Mouse (Mus musculus) urinary bladder, postnatal 10 days (tissue): ENCODE results near the gene Tuba1b.
A peak's percentile ranks its signal among the peaks of the same experiment; 100 is the strongest.
"Not testable (repeated sequence)": the region's sequence is repeated elsewhere in the genome, so short reads cannot be mapped to it uniquely, and the experiment has no call there.

Source experiments
- DNase-seq: peaks from one replicate; pipeline ENCODE4 v3.0.0; 2022; ENCODE audit warnings: low spot score

Tuba1b gene

GRCm38 (mm10) chr15:98924682-98925081, 9.7 kb downstream of the Tuba1b start:
- no peak for DNase-seq

DNA sequence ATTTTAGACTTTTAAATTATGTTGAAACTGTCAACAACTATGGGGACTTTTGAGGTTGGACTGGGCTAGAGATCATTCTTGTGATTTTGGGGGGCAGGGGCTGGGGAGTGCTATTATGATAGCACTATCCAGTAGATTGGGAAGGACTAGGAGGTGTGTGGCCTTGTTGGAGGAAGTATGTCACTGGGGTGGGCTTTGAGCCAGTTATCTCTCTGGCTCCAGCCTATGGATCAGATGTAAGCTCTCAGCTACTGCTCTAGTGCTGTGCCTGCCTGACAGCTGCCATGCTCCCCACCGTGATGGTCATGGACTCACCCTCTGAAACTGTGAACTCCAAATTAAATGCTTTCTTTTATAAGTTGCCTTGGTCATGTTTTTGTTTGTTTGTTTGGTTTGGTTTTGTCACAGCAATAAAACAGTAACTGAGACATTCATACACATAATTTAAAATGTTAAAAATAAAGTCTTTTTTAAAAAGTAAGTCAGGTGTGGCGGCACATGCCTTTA, 11.3 kb downstream of the Tuba1b start:
- DNase-seq: no peak

GRCm38 (mm10) chr15:98922581-98922980, 11.8 kb downstream of the Tuba1b start:
- DNase-seq: no peak

- DNase-seq: no peak
Observed at GRCm38 (mm10) chr15:98921510-98921909, 12.9 kb downstream of the Tuba1b start.

- not testable (repeated sequence) for DNase-seq
Observed at GRCm38 (mm10) chr15:98918499-98918895, 15.9 kb downstream of the Tuba1b start.

DNA sequence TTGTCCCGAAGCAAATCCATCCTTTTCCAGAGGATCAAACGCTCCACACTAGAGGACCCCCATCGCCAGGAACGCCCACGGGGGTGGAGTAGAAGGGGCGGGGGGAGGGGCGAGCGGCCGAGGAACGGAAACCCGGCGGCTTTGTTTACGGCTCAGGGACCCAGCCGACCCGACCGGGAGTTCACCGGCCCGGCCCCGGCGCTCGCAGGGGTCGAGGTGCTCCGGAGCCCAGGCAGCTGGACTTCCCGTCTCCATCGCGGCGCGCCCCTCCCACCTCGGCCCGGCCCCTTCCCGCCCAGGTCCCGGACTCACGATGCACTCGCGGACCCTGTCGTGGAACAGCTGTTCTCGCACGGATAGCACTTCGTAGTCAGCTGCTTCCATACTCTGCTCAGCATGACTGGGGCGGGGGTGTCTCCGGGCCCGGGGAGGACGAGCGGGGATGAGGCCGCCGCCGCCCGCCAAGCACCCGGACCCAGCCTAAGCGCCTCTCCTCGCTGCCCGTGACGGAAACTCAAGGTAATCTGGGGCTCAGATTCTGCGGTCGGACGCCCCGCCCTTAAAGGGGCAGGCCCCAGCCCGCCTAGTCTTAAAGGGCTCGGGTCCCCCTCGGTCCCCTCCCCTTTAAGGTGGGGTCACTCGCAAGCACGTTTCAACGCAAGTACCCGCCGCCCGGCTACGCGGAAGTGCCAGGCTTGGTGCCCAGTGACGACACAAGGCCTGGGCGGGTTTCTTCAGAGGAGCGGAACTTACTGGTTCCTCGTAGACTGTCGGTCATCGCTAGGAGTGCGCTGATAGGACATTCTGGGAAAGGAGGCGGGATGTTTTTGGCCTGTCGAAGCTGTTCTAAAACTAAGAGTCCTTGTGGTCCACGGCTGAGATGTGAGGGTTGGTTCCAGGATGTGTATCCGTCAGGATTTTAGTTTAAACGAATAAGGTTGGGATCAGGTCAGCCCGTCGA, 16.5 kb downstream of the Tuba1b start, which contains the start of gene Lmbr1l:
Gene Lmbr1l (minus strand): TSS at position 694 of the 961 bp plus-strand sequence.
- DNase-seq: peak; percentile 97

DNA sequence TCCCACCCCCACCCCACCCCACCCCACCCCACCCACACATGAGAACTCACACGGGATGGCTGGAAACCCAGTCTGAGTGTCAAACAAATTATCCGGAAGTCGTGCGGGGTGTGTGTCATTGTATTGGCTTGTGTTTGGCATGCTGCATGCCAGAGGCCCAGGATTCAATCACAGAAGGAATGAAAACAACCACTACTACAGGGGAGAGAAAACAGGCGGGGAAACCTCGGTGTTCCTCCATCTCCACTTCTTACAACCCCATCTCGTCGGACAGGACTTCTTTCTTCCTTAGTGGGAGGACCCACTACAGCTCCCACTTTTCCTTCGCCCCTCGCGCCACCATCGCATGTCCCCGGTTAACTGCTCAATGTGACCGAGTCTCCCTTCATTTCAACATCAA, 17.3 kb downstream of the Tuba1b start:
- DNase-seq: no peak

- DNase-seq: no peak
Observed at GRCm38 (mm10) chr15:98916016-98916415, 18.3 kb downstream of the Tuba1b start.

- DNase-seq: no peak
Observed at GRCm38 (mm10) chr15:98914903-98915302, 19.5 kb downstream of the Tuba1b start.

DNA sequence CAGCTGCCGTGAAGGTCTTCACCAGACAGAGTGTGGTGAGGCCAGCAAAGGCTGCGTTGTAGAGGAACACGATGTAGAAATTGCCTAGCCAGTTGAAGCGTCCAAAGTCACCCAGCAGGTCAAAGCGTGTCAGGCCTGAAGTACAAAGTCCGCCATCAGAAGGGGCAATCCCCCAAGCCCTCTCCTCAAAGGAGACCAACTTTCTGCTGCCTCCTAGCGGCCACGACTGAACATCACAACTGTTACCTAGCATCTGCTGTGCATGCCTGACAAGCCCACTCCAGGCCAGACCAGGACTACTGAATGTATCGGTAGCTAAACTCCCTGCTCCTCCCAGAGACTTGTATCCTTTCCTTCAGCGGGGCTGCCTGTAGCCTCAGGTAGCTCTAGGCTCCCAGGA, 29.7 kb downstream of the Tuba1b start:
- DNase-seq: no peak

DNA sequence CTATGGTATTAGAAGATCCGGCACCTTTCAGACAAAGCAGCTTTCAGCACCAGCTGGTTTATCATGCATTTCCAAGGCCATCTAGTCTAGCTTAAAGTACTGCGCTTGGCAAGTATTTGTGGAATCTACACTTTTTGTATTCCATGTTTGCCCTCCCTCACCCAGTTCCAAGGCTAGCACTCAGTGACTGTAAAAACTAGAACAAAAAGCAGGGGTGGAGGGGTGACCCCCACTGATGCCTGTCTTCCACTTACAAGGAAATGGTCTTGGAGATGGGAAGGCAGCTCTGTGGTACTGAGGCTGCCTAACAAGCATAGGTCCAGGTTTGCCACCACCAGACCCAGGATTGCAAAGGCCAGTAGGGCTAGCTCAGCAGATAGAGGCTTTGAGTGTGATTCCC, 31.8 kb downstream of the Tuba1b start:
- DNase-seq: no peak

DNA sequence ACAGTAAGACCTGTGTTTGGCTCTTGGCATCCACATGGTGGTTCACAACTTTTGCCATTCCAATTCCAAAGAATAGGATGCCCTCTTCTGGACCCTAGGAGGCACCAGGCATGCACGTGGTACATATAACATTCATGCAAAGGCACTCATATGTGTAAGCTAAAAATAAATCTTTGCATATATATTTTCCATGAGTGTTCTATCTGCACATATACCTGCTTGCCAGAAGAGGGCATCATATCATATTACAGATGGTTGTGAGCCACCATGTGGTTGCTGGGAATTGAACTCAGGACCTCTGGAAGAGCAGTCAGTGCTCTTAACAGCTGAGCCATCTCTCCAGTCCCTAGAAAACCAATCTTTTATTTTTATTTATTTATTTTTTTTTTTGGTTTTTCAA, 32.8 kb downstream of the Tuba1b start:
- DNase-seq: no peak

- DNase-seq: no peak
Observed at GRCm38 (mm10) chr15:98897928-98898800, 36.2 kb downstream of the Tuba1b start, which contains the start of gene Dhh. Dhh (minus strand) TSS chr15:98898540.

DNA sequence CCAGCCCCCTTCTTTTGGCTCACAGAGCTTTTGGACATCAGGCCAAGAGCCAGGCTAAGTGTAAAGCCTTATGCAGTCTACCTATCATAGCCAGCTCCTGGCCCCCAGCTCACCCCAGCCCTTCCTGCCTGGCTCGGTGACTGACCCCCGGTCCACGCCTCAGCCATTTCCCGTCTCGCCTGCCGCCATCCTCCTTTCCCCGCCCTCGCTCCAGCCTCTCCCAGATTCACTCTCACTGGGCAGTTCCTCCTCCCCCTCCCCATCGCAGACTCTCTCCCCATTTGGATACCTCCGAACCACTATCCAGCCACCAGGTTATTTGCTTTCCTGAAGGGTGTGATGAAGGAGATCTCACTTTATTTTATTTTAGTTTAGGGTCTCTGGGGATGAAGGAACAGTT, 36.9 kb downstream of the Tuba1b start:
- DNase-seq: no peak

DNA sequence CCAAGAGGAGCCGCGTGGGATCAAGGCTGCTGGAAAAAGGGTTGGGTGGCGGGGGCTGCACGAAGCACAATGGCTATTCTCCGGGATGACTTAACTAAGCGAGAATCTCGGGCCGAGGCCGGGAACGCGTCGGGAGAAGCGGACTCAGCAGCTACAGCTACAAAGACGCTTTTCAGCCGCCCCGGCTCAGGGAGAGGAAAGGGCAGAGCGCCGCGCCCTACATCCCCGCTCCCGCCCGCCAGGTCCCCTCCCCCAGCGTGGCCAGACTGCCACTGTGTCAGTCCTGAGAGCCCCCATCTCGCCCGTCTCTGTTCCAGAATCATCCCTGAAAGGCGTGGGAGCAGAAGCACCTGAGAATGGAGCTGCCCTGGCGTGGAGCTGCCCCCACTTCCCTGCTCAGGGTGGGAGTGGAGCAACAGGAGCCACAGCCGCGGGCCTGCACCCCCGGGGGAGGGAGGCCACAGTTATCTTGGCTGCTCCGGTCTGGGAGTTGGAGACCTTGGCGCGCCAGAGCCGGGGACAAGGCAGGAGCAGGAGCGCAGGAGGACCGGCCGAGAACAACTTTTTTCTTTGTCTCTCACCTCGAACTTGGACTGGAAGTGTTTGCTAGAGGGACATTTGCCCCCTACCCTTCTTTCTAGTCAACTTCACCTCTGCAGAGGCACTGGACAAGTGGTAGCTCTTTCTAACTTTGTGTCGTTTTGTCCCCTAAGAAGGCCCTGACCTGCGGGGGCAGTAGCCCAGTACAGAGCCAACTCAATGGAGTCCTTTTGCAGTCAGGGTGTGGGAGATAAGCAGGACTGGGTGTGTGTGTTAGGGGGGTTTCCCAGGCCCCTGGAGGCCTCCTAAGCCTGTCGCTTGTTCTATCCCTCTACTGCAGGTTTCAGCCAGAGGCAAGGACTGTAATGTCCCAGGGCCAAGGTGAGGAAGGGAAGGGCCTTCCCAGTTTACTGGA, 38.5 kb downstream of the Tuba1b start:
- no peak for DNase-seq

DNA sequence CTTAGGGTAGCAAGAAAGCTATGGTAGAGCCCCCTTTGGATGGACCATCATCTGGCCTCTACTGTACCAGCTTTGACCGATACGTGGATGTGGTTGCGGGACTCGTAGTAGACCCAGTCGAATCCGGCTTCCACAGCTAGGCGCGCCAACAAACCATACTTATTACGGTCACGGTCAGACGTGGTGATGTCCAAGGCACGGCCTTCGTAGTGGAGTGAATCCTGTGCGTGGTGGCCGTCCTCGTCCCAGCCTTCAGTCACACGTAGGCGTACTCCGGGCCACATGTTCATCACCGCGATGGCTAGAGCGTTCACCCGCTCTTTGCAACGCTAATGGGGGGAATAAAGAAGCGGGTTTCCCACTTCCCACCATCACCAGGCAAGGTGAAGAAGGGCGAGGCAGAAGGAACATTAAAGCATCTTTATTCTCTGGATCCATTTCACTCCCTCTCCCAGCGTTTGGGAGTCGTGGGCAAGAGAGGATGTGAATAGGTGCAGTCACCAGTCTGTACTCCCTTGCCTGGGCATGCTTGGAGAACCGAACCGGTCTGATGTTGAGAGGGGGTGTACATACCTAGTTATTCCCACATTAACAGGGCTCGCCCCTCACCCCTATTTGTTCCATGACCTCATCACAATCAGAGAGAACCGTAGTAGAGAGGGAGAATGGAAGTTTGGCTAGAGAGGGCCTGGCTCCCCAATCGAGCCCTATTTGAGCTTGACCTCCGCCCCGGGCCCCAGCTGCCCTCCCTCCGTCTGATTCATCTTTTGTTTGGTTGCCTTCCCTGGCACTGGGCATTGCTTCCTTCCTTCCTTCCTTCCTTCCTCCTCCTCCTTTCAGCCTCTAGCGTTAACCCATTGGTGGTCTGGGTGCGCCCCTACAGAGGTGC, 39.4 kb downstream of the Tuba1b start:
- DNase-seq: no peak

DNA sequence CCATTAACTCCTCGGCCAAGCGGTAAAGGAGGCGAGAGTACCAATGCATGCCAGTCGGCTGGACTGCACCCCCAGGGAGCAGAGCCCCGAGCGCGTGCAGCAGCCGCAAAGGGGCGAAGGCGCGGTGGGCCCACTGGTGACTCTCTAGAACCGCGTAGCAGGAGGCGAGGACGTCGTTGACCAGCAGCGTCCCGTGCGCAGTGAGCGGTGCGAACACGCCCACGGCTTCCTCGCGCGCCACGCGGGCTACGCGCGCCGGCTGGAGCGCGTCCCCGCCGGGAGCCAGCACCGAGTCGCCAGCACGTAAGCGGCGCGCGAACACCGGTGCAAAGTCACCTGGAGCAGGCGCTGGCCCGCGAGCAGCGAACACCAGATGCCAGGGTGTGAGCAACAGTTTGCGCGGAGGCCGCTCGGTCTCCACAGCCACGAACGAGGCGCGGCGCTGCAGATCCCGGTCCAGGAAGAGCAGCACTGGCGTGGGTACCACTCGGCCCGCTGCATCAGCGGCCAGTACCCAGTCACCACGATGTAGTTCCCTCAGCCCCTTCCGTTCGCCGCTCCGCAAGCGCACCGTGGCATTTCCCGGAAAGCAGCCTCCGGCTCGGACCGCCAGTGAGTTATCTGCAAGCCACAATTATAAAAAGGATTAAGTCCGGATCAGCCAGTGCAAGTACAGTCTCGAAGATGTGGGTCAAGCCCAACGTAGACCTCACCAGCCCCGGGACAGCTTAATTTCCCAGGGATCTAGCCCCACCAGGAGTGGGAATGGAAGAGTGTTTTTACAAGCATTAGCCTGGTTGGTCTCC, 40.2 kb downstream of the Tuba1b start, which contains the start of gene Rhebl1:
Gene Rhebl1 (minus strand): TSS at position 601 of the 806 bp plus-strand sequence.
- DNase-seq: no peak

GRCm38 (mm10) chr15:98893036-98893435, 41.3 kb downstream of the Tuba1b start:
- no peak for DNase-seq

- DNase-seq: no peak
Observed at GRCm38 (mm10) chr15:98891907-98892606, 42.3 kb downstream of the Tuba1b start.
